Mouse (Mus musculus) kidney, postnatal 0 days (tissue): ENCODE measurements around the gene Ciita. TPM values are rescaled to one million over a fixed set of nuclear protein-coding genes. Genes with fewer than 3 reads are reported as not detected.

Experiments used
- ATAC-seq: fragments of 200-750 bp; cut with Nextera tagmentation; replicated peaks from 2 replicates; pipeline ENCODE4 v1.8.0; 2017; ENCODE audit warnings: low read depth, moderate number of reproducible peaks, moderate TSS enrichment, moderate library complexity; ENCODE audit not compliant: low FRiP score
- DNase-seq: peaks from one replicate; pipeline ENCODE4 v3.0.0-alpha.2; 2016; ENCODE audit warnings: low spot score
- H3K27ac ChIP-seq: fragments of 300-500 bp; sonication (generic); 2 replicates; pipeline ENCODE4 v1.5.1; 2014; ENCODE audit warnings: mild to moderate bottlenecking
- H3K27me3 ChIP-seq: fragments of 300-500 bp; sonication (generic); 2 replicates; pipeline ENCODE4 v1.6.1; 2014; ENCODE audit warnings: low read length, mixed read lengths; ENCODE audit not compliant: insufficient read depth
- H3K36me3 ChIP-seq: fragments of 300-500 bp; sonication (generic); 2 replicates; pipeline ENCODE4 v1.6.1; 2014; ENCODE audit warnings: low read length, mixed read lengths; ENCODE audit not compliant: insufficient read depth
- H3K4me1 ChIP-seq: fragments of 300-500 bp; sonication (generic); replicated peaks from 2 replicates; pipeline ENCODE4 v1.6.1; 2014; ENCODE audit warnings: antibody characterized with exemption, low read length, mixed read lengths; ENCODE audit not compliant: insufficient read depth
- H3K4me2 ChIP-seq: fragments of 300-500 bp; sonication (generic); 2 replicates; pipeline ENCODE4 v1.6.1; 2014; ENCODE audit warnings: mild to moderate bottlenecking, low read length, moderate library complexity, mixed read lengths
- H3K4me3 ChIP-seq: fragments of 300-500 bp; sonication (generic); replicated peaks from 2 replicates; pipeline ENCODE4 v1.5.1; 2014; ENCODE audit warnings: low read depth, low read length
- H3K9ac ChIP-seq: fragments of 300-500 bp; sonication (generic); 2 replicates; pipeline ENCODE4 v1.6.1; 2014; ENCODE audit warnings: low read depth, low read length
- H3K9me3 ChIP-seq: fragments of 300-500 bp; sonication (generic); replicated peaks from 2 replicates; pipeline ENCODE4 v1.6.1; 2016; ENCODE audit warnings: low read length, inconsistent platforms, mixed read lengths
- CTCF ChIP-seq: IDR thresholded peaks from 2 replicates; pipeline ENCODE4 v1.5.1; 2016; ENCODE audit warnings: antibody characterized with exemption, low read depth, mild to moderate bottlenecking, moderate library complexity
- WGBS: fragments of 180-500 bp; shearing (Covaris S2); extraction: QIAGEN DNeasy Blood & Tissue Kit; methylation state at CpG from one replicate; pipeline ENCODE4 v1.1.7; 2014; 5-methylcytosine and 5-hydroxymethylcytosine counted together
- polyA plus RNA-seq: library from polyadenylated mRNA; unstranded; fragments of >200 nt; fragmentation: Nextera tagmentation; extraction: Ambion mirVana; gene quantifications from 2 replicates; pipeline ENCODE4 v1.2.1, GENCODE M21; 2015

Gene Ciita
- polyA plus RNA-seq, 1 experiment from 2014 or later: 0.95 TPM

- Histone ChIP-seq H3K4me2 (no peak overlapping the region), H3K9me3 (no peaks in the 10 kb centered on the region), H3K4me3 (no peak overlapping the region), H3K36me3 (no peaks in the 10 kb centered on the region), H3K27ac (peak overlapping the region; percentile 31; the same call in 1 of the 2 replicates), H3K4me1 (no peaks in the 10 kb centered on the region; the same call in 1 of the 2 replicates), H3K9ac (no peak overlapping the region), H3K27me3 (no peaks in the 10 kb centered on the region)
- 78% methylated on average over 18 of the region's 18 CpGs for WGBS
- DNase-seq (no peak), ATAC-seq (peak; percentile 30; the same call in 1 of the 2 replicates)
- no peak for TF ChIP-seq CTCF
Observed at GRCm38 (mm10) chr16:10490503-10491150, 10.8 kb downstream of the Ciita start.

DNA sequence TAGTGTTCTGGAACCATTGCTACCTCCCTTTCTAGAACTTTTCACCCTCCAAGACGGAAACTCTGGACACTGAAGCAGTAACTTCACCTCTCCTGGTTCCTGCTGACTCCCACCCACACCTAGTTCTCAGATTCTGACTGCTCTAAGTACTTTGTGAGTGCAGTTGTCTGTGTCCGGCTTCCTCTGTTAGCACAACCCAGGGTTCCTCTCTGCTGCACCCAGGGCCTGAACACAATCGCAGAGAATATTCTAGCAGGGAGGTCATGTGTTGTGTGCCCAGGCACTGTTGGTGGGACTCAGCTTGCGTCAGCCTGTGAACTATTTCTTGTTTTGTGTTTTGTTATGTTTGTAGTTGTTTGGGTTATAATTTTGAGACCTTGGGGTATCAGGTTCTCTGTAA is 11.9 kb downstream of the Ciita start:
- H3K4me2 ChIP-seq: no peak overlapping the region
- 66% methylated on average over 4 of the region's 4 CpGs for WGBS

DNA sequence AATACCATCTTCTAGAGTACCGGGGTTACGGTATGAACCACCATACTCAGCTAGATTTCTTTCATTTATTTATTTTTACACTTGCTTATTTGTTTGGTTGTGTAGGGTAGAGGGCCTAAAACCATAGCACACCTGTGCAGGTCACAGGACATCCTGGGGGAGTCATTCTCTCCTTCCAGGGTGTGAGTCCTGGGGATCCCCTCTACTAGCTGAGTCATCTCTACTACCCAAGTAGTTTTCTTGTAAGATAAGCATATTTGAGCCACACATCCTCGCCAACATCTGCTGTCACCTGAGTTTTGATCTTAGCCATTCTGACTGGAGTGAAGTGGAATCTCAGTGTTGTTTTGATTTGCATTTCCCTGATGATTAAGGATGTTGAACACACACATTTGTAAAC is 12.7 kb downstream of the Ciita start:
- H3K9ac ChIP-seq: no peak overlapping the region
- no peak overlapping the region for H3K4me3 ChIP-seq
- no peak for TF ChIP-seq CTCF
- no peaks in the 10 kb centered on the region for H3K27me3 ChIP-seq
- no peaks in the 10 kb centered on the region; the same call in 1 of the 2 replicates for H3K4me1 ChIP-seq
- H3K9me3 ChIP-seq: no peaks in the 10 kb centered on the region
- H3K27ac ChIP-seq: no peak overlapping the region
- no peaks in the 10 kb centered on the region for H3K36me3 ChIP-seq
- no peak overlapping the region for H3K4me2 ChIP-seq
- ATAC-seq (no peak), DNase-seq (no peak)
- 85% methylated on average over 3 of the region's 3 CpGs for WGBS

More for the DNA sequence above, 11.9 kb downstream of the Ciita start:
- TF ChIP-seq CTCF: no peak
- Histone ChIP-seq H3K4me3 (no peak overlapping the region), H3K27me3 (no peaks in the 10 kb centered on the region), H3K4me1 (no peaks in the 10 kb centered on the region; the same call in 1 of the 2 replicates), H3K9ac (no peak overlapping the region), H3K36me3 (no peaks in the 10 kb centered on the region), H3K9me3 (no peaks in the 10 kb centered on the region), H3K27ac (no peak overlapping the region)
- DNase-seq (no peak), ATAC-seq (no peak)

DNA sequence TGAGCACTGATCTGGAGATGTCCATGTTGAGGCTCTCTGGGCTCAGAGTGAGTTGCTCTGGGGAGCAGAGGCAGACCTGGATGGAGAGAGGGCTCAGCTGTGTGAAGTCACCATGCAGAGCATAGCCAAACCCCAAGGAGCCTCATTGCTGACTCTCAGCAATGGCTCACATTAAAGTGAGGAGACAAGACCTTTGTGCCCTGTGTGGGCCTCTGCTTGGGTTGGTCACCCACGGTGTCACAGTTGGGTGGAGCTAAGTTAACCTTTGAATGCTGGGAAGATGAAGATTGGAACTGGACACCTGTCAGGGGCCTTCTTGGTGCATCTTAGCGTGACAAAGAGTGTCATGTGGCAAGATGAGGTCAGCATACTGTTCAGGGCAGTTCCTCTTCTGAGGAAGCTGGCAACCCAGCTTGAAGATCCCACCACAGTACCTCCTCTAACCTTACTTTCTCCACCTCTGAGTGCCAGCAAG is 16.0 kb downstream of the Ciita start:
- no peaks in the 10 kb centered on the region; the same call in 1 of the 2 replicates for H3K4me1 ChIP-seq
- H3K27ac ChIP-seq: peak overlapping the region; percentile 71
- no peaks in the 10 kb centered on the region for H3K36me3 ChIP-seq
- H3K9me3 ChIP-seq: no peaks in the 10 kb centered on the region
- no peak for TF ChIP-seq CTCF
- peak; percentile 46 for DNase-seq
- WGBS: 40% methylated on average over 2 of the region's 2 CpGs
- no peak overlapping the region for H3K4me2 ChIP-seq
- no peaks in the 10 kb centered on the region for H3K27me3 ChIP-seq
- H3K9ac ChIP-seq: no peak overlapping the region
- peak; percentile 92 for ATAC-seq
- no peak overlapping the region for H3K4me3 ChIP-seq

DNA sequence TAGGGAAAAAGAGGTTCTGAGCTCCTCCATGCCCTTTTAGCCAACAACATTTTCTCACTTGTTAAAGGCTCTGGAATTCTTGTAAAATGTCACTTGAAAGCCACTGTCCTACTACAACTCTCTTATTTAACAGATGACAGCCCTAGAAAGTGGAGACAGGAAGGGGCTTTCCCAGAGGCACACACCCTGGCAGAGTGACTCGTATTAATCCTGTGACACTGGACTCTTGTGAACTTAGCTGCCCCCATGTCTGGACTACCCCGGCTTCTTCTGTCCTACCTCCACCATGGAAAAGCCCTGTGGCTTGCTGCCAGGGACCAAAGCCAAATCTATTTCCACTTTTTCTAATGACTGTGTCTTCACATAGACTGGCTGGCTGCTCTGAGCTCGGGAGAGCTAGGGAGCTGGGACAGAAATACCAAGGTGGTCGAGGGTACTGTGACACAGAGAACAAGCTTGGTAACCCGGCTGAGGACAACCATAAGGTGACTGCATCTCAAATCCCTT is 18.3 kb downstream of the Ciita start:
- no peaks in the 10 kb centered on the region; the same call in 1 of the 2 replicates for H3K4me1 ChIP-seq
- no peaks in the 10 kb centered on the region for H3K9me3 ChIP-seq
- no peak for TF ChIP-seq CTCF
- no peak overlapping the region for H3K27ac ChIP-seq
- H3K27me3 ChIP-seq: no peaks in the 10 kb centered on the region
- H3K36me3 ChIP-seq: no peaks in the 10 kb centered on the region
- H3K4me3 ChIP-seq: no peak overlapping the region
- no peak overlapping the region for H3K4me2 ChIP-seq
- ATAC-seq (no peak), DNase-seq (no peak)
- no peak overlapping the region for H3K9ac ChIP-seq
- 55% methylated on average over 5 of the region's 5 CpGs for WGBS

DNA sequence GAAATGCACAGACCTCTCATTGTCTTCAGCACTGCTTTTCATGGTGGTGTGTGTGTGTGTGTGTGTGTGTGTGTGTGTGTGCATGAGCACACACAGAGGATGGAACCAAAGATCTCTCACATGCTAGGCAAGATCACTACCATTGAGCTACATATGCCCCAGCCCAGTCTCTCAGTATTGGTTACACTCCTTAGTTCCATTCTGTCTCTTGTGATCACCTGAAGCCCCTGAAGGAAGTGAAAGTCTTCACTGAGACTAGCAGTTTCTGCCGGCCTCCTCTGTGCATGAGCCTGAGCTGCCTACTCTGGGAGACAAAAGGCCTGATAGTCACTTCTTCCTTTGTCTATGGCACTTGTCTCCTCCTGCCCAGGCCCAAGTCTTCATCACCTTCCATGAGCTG is 19.3 kb downstream of the Ciita start:
- no peak overlapping the region for H3K27ac ChIP-seq
- no peaks in the 10 kb centered on the region; the same call in 1 of the 2 replicates for H3K4me1 ChIP-seq
- no peak for TF ChIP-seq CTCF
- H3K36me3 ChIP-seq: no peaks in the 10 kb centered on the region
- 80% methylated on average over 1 of the region's 1 CpGs for WGBS
- H3K4me2 ChIP-seq: no peak overlapping the region
- no peak overlapping the region for H3K9ac ChIP-seq
- DNase-seq: no peak
- no peak overlapping the region for H3K4me3 ChIP-seq
- no peaks in the 10 kb centered on the region for H3K27me3 ChIP-seq
- ATAC-seq: no peak
- H3K9me3 ChIP-seq: no peaks in the 10 kb centered on the region
